Mouse (Mus musculus): ENCODE measurements around the gene Elf3. TPM values are rescaled to one million over a fixed set of nuclear protein-coding genes. Genes with fewer than 3 reads are reported as not detected.

The Elf3 gene
- polyA plus RNA-seq, 1 experiment: 37.3 TPM

DNA sequence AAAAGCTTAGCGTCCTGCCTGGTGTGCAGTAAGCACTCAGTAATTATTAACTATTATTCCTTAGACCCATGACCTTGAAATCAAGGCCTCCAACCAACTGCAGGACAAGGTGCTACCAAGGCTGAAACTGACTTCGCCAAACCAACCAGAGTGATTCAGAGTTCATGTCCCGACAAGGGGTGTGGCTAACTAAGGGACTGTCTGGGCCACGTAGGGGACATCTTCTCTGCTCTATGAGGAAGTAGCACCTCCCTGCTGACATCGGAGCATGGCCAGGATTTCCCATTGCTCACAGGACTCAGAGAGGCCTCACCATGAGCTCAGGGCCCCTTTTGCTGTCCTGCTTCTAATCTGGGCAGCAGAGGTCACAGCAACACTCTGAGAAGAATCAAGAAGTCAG is 7.5 kb upstream of the Elf3 start:
- no peak overlapping the region for H3K27ac ChIP-seq (ENCODE audit: insufficient read depth, low read length)
- H3K36me3 ChIP-seq (ENCODE audit: control insufficient read depth, insufficient read depth, low read length, poor library complexity, severe bottlenecking): peaks cover 3% of the 10 kb centered on the region; the same call in 1 of the 2 replicates
- no peaks in the 10 kb centered on the region for H3K9me3 ChIP-seq (replicated peaks; ENCODE audit: control insufficient read depth, insufficient read depth, low read length, poor library complexity, severe bottlenecking)
- H3K9ac ChIP-seq (ENCODE audit: low read depth, poor library complexity, severe bottlenecking): no peak overlapping the region
- peaks cover 7% of the 10 kb centered on the region for H3K4me1 ChIP-seq (ENCODE audit: control insufficient read depth, insufficient read depth, low read length)
- TF ChIP-seq EP300 (IDR thresholded peaks at IDR 0.05; ENCODE audit: insufficient read depth, low read depth, low read length): no peak
- TF ChIP-seq POLR2A (IDR thresholded peaks at IDR 0.05; ENCODE audit: insufficient read depth, low read length): no peak
- TF ChIP-seq CTCF (IDR thresholded peaks at IDR 0.05; ENCODE audit: low read depth, low read length): no peak
- no peaks in the 10 kb centered on the region for H3K27me3 ChIP-seq (ENCODE audit: control insufficient read depth, insufficient read depth, low read length, poor library complexity, severe bottlenecking)
- no peak overlapping the region for H3K4me3 ChIP-seq (ENCODE audit: low read depth, low read length)

GRCm38 (mm10) chr1:135263316-135263715 is 4.9 kb upstream of the Elf3 start:
- Histone ChIP-seq H3K27ac (ENCODE audit: insufficient read depth, low read length) (no peak overlapping the region), H3K9ac (ENCODE audit: low read depth, poor library complexity, severe bottlenecking) (no peak overlapping the region), H3K36me3 (ENCODE audit: control insufficient read depth, insufficient read depth, low read length, poor library complexity, severe bottlenecking) (peaks cover 3% of the 10 kb centered on the region; the same call in 1 of the 2 replicates), H3K9me3 (replicated peaks; ENCODE audit: control insufficient read depth, insufficient read depth, low read length, poor library complexity, severe bottlenecking) (no peaks in the 10 kb centered on the region), H3K27me3 (ENCODE audit: control insufficient read depth, insufficient read depth, low read length, poor library complexity, severe bottlenecking) (no peaks in the 10 kb centered on the region), H3K4me3 (ENCODE audit: low read depth, low read length) (no peak overlapping the region), H3K4me1 (ENCODE audit: control insufficient read depth, insufficient read depth, low read length) (peaks cover 7% of the 10 kb centered on the region)
- TF ChIP-seq EP300 (IDR thresholded peaks at IDR 0.05; ENCODE audit: insufficient read depth, low read depth, low read length) (no peak), POLR2A (IDR thresholded peaks at IDR 0.05; ENCODE audit: insufficient read depth, low read length) (no peak), CTCF (IDR thresholded peaks at IDR 0.05; ENCODE audit: low read depth, low read length) (no peak)

DNA sequence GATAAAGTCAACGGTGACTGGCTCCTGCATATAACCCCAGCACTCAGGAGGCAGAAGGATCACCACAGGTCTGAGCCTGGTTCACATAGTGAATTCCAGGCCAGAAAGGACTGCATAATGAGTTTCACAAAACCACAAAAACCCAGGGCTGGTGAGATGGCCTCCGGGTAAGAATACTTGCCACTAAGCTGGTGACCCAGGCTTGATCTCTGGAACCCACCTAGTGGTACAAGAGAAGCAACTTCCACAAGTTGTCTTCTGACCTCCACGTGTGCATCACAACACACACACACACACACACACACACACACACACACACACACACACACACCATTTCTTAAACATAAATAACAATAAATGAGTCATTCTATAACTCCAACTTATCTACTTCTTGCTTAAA is 4.0 kb upstream of the Elf3 start:
- Histone ChIP-seq H3K4me3 (ENCODE audit: low read depth, low read length) (no peak overlapping the region), H3K4me1 (ENCODE audit: control insufficient read depth, insufficient read depth, low read length) (peaks cover 7% of the 10 kb centered on the region), H3K27me3 (ENCODE audit: control insufficient read depth, insufficient read depth, low read length, poor library complexity, severe bottlenecking) (no peaks in the 10 kb centered on the region), H3K9ac (ENCODE audit: low read depth, poor library complexity, severe bottlenecking) (no peak overlapping the region), H3K27ac (ENCODE audit: insufficient read depth, low read length) (no peak overlapping the region), H3K9me3 (replicated peaks; ENCODE audit: control insufficient read depth, insufficient read depth, low read length, poor library complexity, severe bottlenecking) (no peaks in the 10 kb centered on the region), H3K36me3 (ENCODE audit: control insufficient read depth, insufficient read depth, low read length, poor library complexity, severe bottlenecking) (peaks cover 3% of the 10 kb centered on the region; the same call in 1 of the 2 replicates)
- TF ChIP-seq EP300 (IDR thresholded peaks at IDR 0.05; ENCODE audit: insufficient read depth, low read depth, low read length) (no peak), POLR2A (IDR thresholded peaks at IDR 0.05; ENCODE audit: insufficient read depth, low read length) (no peak), CTCF (IDR thresholded peaks at IDR 0.05; ENCODE audit: low read depth, low read length) (no peak)

DNA sequence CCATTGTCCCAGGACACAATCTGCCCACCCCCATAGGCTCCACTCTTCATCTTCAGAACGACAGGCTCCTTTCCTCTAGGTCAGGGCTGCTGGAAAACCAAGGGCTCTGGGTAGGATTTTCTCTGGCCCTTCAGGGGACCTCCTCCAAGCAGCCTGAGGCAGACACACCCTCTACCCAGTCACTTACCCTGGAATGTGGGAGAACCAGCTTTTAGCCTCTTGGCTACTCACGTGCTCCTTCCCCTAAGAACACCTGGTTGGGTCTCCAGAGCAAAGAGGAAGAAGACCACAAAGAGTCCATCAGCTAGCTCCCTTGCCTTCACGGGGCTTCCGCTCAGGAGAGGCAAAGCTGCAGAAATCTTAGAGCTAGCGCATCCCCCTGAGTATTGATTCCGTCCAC is 2.6 kb upstream of the Elf3 start:
- TF ChIP-seq POLR2A (IDR thresholded peaks at IDR 0.05; ENCODE audit: insufficient read depth, low read length): no peak
- peak; percentile 97 for TF ChIP-seq EP300 (IDR thresholded peaks at IDR 0.05; ENCODE audit: insufficient read depth, low read depth, low read length)
- H3K36me3 ChIP-seq (ENCODE audit: control insufficient read depth, insufficient read depth, low read length, poor library complexity, severe bottlenecking): peaks cover 3% of the 10 kb centered on the region; the same call in 1 of the 2 replicates
- no peak overlapping the region for H3K9ac ChIP-seq (ENCODE audit: low read depth, poor library complexity, severe bottlenecking)
- H3K4me3 ChIP-seq (ENCODE audit: low read depth, low read length): peak overlapping the region; percentile 14; the same call in 1 of the 2 replicates
- H3K4me1 ChIP-seq (ENCODE audit: control insufficient read depth, insufficient read depth, low read length): peaks cover 6% of the 10 kb centered on the region
- no peaks in the 10 kb centered on the region for H3K9me3 ChIP-seq (replicated peaks; ENCODE audit: control insufficient read depth, insufficient read depth, low read length, poor library complexity, severe bottlenecking)
- peak overlapping the region; percentile 85 for H3K27ac ChIP-seq (ENCODE audit: insufficient read depth, low read length)
- H3K27me3 ChIP-seq (ENCODE audit: control insufficient read depth, insufficient read depth, low read length, poor library complexity, severe bottlenecking): no peaks in the 10 kb centered on the region

GRCm38 (mm10) chr1:135259128-135259436 is 714 bp upstream of the Elf3 start:
- TF ChIP-seq CTCF (IDR thresholded peaks at IDR 0.05; ENCODE audit: low read depth, low read length) (peak; percentile 70), POLR2A (IDR thresholded peaks at IDR 0.05; ENCODE audit: insufficient read depth, low read length) (no peak), EP300 (IDR thresholded peaks at IDR 0.05; ENCODE audit: insufficient read depth, low read depth, low read length) (0 out of 2 replicates have a peak, but pooled peaks have one; percentile 27)
- H3K9ac ChIP-seq (ENCODE audit: low read depth, poor library complexity, severe bottlenecking): peak overlapping the region; percentile 50
- H3K36me3 ChIP-seq (ENCODE audit: control insufficient read depth, insufficient read depth, low read length, poor library complexity, severe bottlenecking): peaks cover 11% of the 10 kb centered on the region; the same call in 1 of the 2 replicates

GRCm38 (mm10) chr1:135256299-135256698 is 2.1 kb downstream of the Elf3 start:
- peak; percentile 67 for TF ChIP-seq CTCF (IDR thresholded peaks at IDR 0.05; ENCODE audit: low read depth, low read length)
- no peak for TF ChIP-seq POLR2A (IDR thresholded peaks at IDR 0.05; ENCODE audit: insufficient read depth, low read length)
- Histone ChIP-seq H3K27me3 (ENCODE audit: control insufficient read depth, insufficient read depth, low read length, poor library complexity, severe bottlenecking) (no peaks in the 10 kb centered on the region), H3K4me1 (ENCODE audit: control insufficient read depth, insufficient read depth, low read length) (peaks cover 5% of the 10 kb centered on the region), H3K4me3 (ENCODE audit: low read depth, low read length) (peak overlapping the region; percentile 58), H3K9ac (ENCODE audit: low read depth, poor library complexity, severe bottlenecking) (no peak overlapping the region), H3K36me3 (ENCODE audit: control insufficient read depth, insufficient read depth, low read length, poor library complexity, severe bottlenecking) (peaks cover 12% of the 10 kb centered on the region; the same call in 1 of the 2 replicates), H3K27ac (ENCODE audit: insufficient read depth, low read length) (no peak overlapping the region), H3K9me3 (replicated peaks; ENCODE audit: control insufficient read depth, insufficient read depth, low read length, poor library complexity, severe bottlenecking) (no peaks in the 10 kb centered on the region)

More at GRCm38 (mm10) chr1:135259128-135259436, 714 bp upstream of the Elf3 start:
- Histone ChIP-seq H3K4me3 (ENCODE audit: low read depth, low read length) (peak overlapping the region; percentile 52), H3K27me3 (ENCODE audit: control insufficient read depth, insufficient read depth, low read length, poor library complexity, severe bottlenecking) (no peaks in the 10 kb centered on the region), H3K9me3 (replicated peaks; ENCODE audit: control insufficient read depth, insufficient read depth, low read length, poor library complexity, severe bottlenecking) (no peaks in the 10 kb centered on the region), H3K4me1 (ENCODE audit: control insufficient read depth, insufficient read depth, low read length) (peaks cover 4% of the 10 kb centered on the region), H3K27ac (ENCODE audit: insufficient read depth, low read length) (peak overlapping the region; percentile 54)

All from ES-Bruce4 (cell line).